Mouse (Mus musculus): ENCODE data around the gene Zc3h18.

The Zc3h18 gene

GRCm38 (mm10) chr8:122376365-122377231 lies at the start of gene Zc3h18:
Gene Zc3h18, plus strand, starts transcription at chr8:122376609.
- in situ Hi-C loops (cut with MseI, MboI), result no loop called here

GRCm38 (mm10) chr8:122329072-122329471 lies 47.3 kb upstream of the Zc3h18 start:
- in situ Hi-C loops (cut with MseI, MboI), result no loop called here

DNA sequence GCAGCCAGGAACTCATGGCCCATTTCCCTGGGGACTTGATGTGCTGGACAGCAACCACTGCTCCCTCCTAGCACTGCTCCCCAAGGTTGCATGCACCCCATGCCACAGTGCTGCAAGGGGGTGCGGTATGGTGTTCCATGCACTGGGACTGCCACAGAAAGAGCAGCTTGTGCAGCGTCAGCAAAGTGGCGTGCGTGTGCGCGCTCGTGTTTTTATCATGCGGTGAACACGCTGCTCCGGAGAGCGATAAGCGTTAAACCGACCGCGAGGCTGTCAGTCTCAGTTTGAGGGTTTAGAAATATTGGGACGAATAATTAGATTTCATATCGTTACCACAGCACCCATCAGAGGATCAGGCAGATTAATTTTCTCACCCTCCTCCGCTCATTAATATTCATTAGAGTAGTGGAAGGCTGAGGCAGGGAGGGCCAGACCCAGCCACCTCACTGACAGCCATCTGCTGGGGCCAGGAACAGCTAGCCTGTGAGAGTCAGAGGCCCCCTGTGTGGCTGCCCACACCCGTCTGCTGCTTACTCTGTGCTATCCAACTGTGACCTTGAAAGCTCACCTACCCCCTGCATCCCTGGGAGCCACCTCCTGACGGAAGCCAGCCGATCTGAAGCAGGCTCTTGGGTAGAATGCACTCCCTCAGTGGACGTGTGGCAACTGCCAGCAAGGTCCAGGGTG lies 46.7 kb upstream of the Zc3h18 start:
- in situ Hi-C loops (cut with MseI, MboI), result loop anchor here in 1 of 2 experiments (5.0 kb wide), 1 partner anchor 57 kb away; no protein-coding TSS in a partner anchor

- in situ Hi-C loops (cut with MseI, MboI), result loop anchor here in 1 of 2 experiments (5.0 kb wide), 1 partner anchor 58 kb away; no protein-coding TSS in a partner anchor
These were observed 45.8 kb upstream of the Zc3h18 start for GRCm38 (mm10) chr8:122330446-122331133.

DNA sequence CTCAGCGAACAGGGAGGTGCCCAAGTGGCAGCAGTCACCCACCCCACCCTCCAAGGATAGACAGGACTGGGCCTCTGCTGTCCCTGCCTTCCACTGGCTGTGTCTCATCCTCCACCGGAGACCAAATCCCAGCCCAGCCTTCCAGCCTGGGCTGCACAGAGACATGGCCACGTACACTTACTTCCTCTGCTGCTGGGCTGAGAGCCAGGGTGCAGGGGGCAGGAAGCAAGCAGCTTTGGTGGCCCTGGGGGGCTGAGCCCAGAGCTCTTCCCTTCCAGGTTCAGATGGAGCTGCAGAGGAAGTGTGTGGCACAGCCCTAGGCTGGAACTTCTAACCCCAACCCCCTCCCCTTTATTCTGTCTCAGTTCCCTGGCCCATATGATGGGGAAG lies 45.3 kb upstream of the Zc3h18 start:
- in situ Hi-C loops (cut with MseI, MboI), result loop anchor here in 1 of 2 experiments (5.0 kb wide), 1 partner anchor 59 kb away; no protein-coding TSS in a partner anchor

DNA sequence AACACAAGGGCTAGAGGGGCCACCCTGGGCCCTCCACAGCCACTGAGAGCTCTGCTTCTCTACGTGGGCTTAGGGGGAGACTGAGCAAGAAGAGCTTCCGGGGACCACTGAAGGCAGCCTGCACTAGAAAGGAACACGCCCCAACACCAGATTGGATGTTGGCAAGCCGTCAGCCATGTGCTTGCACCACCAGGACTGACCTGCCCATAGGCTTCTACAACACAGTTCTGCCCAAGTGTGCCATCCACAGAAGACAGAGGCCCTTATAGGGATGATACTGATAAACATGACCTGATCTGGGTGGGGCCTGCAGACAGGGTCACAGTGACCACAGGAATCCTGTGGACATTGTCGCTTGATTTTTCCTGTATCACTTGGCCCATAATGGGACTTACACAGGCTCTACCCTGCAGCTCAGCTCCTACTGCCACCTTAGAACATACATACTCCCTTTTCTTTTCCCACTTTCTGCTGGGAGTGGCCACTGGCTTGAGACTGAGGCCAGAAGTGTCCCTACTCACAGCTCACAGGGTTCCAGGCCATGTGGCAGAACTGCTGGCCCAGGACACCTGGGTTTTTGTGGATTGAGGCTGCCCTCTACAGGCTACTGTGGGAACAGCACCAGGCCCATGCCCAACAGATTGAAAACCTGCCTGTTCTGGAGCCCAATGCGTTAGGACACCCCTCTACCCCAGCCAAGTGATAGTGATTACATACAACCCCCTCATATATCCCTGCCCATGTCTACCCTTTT lies 43.5 kb upstream of the Zc3h18 start:
- in situ Hi-C loops (cut with MseI, MboI), result loop anchor here in 1 of 2 experiments (5.0 kb wide), 1 partner anchor 61 kb away; no protein-coding TSS in a partner anchor

DNA sequence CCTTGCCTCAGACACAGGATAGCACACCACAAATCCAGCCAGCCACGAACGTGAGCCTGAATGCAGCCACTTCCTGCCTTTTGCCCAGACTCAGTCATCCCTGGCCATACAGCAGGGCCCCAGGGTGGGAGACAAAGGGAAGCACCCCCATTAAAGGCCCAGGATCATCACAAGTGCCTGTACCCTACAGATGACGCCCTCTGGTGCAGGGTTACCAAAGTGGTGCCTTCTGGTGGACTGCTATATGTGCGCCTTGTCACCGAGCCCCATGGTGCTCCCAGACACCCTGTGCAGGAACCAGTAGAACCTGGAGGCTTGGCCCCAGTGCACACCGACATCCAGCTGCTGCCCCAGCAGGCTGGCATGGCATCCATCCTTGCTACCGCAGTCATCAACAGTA lies 42.9 kb upstream of the Zc3h18 start:
- in situ Hi-C loops (cut with MseI, MboI), result loop anchor here in 1 of 2 experiments (5.0 kb wide), 1 partner anchor 61 kb away; no protein-coding TSS in a partner anchor

DNA sequence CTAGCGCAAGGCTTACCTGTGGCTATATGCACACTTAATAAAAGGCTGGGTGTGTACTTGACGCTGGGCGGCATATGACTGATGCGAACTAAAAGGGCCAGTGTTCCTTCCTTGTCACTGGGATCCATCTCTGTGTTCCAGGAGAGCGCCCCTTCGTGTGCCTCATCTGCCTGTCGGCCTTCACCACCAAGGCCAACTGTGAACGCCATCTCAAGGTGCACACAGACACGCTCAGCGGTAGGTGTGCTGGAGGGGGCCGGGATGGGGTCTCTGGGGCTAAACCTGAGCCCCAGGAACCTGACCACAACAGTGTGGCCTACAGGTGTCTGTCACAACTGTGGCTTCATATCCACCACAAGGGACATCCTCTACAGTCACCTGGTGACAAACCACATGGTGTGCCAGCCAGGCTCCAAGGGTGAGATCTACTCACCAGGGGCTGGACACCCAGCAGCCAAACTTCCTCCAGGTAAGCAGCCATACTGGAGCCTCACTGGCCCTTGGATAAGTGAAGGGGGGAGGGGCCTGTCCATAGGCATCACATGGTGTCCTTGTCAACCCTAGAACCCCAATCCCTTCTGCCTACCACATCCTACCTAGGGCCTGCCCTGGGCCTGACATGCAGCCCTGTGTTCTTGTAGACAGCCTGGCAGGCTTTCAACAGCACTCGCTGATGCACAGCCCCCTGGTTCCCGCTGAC lies 41.5 kb upstream of the Zc3h18 start:
- in situ Hi-C loops (cut with MseI, MboI), result loop anchor here in 1 of 2 experiments (5.0 kb wide), 1 partner anchor 63 kb away; no protein-coding TSS in a partner anchor

- in situ Hi-C loops (cut with MseI, MboI), result no loop called here
These were observed 40.7 kb upstream of the Zc3h18 start for GRCm38 (mm10) chr8:122335638-122336250.

DNA sequence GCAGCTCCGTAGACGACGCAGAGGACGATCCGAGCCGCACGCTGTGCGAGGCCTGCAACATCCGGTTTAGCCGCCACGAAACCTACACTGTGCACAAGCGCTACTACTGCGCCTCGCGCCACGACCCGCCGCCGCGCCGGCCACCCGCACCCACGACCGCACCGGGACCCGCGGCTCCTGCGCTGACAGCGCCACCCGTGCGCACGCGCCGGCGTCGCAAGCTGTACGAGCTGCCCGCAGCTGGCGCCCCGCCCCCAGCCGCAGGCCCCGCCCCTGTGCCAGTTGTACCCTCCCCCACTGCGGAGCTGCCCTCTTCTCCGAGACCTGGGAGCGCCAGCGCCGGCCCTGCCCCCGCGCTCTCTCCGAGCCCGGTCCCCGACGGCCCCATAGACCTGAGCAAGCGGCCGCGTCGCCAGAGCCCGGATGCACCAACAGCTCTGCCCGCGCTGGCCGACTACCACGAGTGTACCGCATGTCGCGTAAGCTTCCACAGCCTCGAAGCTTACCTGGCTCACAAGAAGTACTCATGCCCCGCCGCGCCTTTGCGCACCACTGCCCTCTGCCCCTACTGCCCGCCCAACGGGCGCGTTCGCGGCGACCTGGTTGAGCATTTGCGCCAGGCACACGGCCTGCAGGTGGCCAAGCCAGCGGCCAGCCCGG lies 40.0 kb upstream of the Zc3h18 start:
- in situ Hi-C loops (cut with MseI, MboI), result no loop called here

DNA sequence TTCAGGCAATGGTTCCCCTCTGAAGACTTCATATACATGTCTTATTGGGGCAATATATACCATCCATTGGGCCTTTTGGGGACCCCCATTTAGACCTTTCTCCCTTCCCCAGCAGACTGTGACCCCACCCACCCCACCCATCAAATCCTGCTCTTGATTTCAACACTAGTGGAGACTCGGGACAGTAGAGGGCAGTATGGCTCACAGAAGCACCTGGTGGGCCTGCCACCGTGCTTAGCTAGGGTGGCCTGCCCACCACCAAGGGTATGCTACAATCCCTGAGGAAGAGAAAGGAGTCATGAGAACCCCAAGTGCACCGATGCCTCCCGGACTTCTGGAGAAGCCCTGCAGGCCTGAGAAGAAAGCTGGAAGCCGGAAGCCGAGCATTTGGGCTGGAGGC lies 37.6 kb upstream of the Zc3h18 start:
- in situ Hi-C loops (cut with MseI, MboI), result no loop called here

GRCm38 (mm10) chr8:122340761-122341160 lies 35.6 kb upstream of the Zc3h18 start:
- in situ Hi-C loops (cut with MseI, MboI), result no loop called here

DNA sequence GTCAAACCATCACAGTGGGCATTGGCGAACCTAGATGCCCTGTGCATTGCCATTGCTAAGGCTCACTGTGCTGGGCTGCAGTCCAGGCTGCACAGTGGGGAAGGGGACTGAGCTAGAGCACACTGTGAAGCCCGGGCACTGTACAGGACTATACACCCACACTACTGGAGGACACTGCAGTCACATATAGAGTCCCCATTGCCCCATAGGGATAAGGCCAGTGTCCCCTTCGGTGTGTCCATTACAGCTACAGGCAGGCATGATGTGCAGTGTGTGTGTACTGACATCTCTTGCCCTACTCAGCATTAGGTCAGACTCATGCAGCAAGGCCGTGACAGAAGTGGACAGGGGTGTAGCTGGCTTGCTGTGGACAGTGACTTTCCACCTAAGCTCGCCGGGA lies 34.6 kb upstream of the Zc3h18 start:
- in situ Hi-C loops (cut with MseI, MboI), result no loop called here

DNA sequence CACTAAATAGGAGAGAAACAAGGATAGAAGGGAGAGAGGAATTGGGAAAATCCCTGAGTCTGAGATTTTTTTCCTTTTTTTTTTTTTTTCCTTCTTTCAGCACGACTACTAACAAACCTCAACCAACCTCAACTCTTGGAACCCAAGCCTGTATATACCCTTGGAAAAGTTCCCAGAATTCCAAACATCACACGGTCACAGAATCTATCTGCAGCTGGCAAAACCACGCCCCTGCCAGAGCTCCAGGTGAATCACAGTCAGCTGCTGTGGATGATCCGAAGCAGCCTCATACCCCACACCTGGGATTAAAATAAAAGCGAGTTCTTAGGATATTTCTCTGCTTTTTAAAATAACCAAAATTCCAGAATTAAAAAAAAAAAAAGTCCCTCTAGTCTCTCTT lies 34.0 kb upstream of the Zc3h18 start:
- in situ Hi-C loops (cut with MseI, MboI), result no loop called here

DNA sequence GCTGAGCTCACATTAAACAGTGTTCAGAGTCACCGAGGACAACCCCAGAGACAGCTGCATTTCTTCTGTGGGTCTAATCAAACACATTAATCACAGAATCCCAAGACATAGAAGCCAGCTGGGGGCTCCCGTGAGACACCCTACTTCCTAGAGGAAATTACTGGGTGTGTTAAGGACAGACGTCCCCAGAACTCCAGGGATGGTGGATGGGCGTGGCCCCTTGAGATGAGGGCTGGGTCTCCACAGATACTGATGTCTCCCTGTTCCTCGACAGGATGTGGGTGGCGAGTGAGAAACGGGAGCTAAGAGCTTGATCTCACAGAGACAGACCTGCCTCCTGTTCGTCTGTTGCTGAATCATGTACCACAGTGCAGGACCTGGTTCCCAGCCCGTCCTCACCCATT lies 33.6 kb upstream of the Zc3h18 start:
- in situ Hi-C loops (cut with MseI, MboI), result no loop called here

DNA sequence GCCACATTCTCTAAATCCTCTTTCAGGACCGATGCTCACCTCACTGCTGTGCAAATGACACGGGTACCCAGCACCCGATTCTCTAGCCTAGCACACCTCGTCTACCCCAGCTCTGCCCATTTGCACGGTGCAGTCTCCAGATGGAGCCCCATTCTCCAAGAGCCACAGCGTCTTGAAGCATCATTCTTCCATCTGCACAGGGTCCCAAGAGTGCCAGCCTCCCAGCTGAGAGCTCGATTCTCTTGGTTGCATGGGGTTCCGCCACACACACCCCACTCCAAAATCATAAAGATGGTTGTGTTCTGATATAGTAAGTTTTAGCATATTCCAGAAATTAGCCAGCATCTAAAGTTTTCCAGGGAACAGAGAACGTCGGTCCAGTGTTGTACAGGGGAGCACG lies 33.1 kb upstream of the Zc3h18 start:
- in situ Hi-C loops (cut with MseI, MboI), result no loop called here

GRCm38 (mm10) chr8:122343758-122344157 lies 32.7 kb upstream of the Zc3h18 start:
- in situ Hi-C loops (cut with MseI, MboI), result no loop called here

DNA sequence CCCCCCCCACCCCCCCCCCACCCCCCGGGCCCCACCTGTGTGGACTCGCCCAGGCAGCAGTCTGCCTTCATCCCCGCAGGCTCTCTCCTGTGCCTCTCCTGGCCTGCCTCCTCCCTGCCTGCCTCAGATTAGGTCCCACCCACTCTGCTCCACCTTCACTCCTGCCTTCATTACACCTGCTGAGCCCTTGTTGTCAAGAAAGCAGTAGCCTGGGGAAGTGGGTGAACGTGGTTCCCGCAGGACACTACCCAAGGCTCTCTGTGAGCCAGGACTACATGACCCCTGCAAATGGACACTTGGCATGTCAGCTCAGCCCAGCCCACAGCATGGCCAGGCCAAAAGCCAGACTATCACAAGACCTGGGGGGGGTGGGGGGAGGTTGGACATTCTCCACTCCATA lies 32.2 kb upstream of the Zc3h18 start:
- in situ Hi-C loops (cut with MseI, MboI), result no loop called here

All from mouse trophoblast stem cell (cell line).